Mouse (Mus musculus): ENCODE measurements around the gene Hyal2. TPM values are rescaled to one million over a fixed set of nuclear protein-coding genes. Genes with fewer than 3 reads are reported as not detected.
A peak's percentile ranks its signal among the peaks of the same experiment; 100 is the strongest.

Gene Hyal2
- 10 to 100 TPM; 19.8 to 21.0 TPM for total RNA-seq (2021)
- long read RNA-seq, transcript Hyal2-201 (4 exons, 1,893 nt): major isoform, 20 of 27 reads
- long read RNA-seq, partial matches to known transcripts: 4 of 27 reads
- long read RNA-seq, other reads (novel, unspliced or antisense): 1 of 27 reads

DNA sequence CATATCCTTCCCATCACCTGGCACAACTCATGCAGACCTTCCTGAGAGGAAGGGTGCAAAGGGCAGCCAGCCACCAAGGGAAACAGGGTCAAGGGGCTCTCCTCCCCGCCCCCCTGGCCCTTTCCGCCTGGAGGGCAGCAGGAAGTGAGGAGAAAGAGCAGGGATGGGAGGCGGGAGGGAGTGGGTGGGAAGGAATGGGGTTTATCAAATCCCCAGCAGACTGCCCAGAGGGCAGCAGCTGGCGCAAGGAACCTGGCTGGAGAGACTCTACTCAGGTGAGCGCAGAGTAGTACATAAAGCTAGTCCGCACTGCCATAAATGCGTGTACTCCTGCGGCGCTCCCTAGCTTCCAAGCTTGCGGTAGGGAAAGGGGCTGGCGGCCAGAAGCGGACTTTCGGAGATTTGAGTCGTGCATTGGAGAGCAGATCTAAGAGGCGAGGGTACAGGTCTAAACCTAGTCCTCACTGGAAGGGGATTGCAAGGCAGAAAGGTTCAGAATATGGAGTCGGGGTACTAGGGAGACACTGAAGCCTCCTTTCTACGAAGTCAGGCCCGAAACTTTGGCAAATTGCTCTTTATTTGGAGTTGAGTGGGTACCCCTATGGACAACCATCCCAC, at the start of gene Hyal2:
Gene Hyal2, plus strand, starts transcription at position 244 of the 618 bp plus-strand sequence.
- no peak for DNase-seq (ENCODE audit: low spot score in 2 of 2)

- no peak for DNase-seq (ENCODE audit: low spot score in 2 of 2)
Measured at GRCm38 (mm10) chr9:107520331-107520730, 47.4 kb upstream of the Hyal2 start.

DNA sequence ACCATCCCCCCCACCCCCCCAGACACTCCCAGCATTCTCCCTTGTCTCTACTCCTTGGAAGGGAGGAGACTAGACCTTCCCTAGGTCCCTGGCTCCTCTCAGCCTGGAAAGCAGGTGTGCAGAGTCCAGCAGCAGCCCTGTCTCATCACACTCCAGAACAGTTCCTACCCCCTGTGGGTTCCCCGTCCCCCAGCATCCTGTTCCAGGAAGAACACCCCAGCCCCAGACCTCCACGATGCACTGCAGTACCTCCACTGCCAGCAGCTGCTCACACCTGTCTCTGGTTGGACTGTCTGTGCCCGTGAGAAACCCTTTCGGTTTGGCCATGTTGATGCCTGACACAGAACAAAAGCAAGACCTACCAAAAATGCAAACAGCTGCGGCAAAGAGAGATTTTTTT, 46.6 kb upstream of the Hyal2 start:
- no peak for DNase-seq (ENCODE audit: low spot score in 2 of 2)

DNA sequence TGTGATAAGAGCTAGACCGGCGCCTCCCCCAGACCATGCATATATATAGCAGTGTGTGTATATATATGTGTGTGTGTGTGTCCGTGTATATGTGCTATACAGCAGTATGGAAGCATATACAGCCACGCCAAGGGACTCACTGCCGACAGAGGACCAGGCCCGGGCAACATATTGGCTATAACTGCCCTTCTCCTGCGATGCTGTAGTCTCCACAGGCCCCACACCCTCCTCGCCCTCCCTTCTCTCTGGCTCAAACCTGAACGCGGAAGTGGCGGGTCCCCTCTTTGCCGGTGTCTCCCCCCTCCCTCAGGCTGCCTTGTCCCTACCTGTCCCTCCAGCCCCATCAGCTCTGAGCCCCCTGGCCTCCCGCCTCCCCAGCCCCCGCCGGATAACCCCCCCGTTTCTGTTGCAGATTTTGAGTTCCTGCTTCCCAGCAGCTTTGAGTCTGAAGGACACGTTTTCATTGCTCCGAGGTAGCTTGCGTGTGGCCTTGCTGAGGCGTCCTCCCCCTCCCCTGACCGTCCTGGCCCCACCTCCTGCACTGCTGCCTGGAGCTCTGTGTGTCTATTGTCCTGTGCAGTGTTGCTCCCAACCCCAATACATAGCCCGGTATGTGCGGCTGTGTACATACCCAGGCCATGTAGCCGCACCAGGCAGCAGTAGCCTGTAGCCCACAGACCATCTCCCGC, 45.9 kb upstream of the Hyal2 start:
- DNase-seq (ENCODE audit: low spot score in 2 of 2): no peak

GRCm38 (mm10) chr9:107522400-107522711, 45.4 kb upstream of the Hyal2 start:
- DNase-seq (ENCODE audit: low spot score in 2 of 2): no peak

GRCm38 (mm10) chr9:107526198-107527026, 41.3 kb upstream of the Hyal2 start:
- DNase-seq (ENCODE audit: low spot score in 2 of 2): peak; percentile 77 to 80

DNA sequence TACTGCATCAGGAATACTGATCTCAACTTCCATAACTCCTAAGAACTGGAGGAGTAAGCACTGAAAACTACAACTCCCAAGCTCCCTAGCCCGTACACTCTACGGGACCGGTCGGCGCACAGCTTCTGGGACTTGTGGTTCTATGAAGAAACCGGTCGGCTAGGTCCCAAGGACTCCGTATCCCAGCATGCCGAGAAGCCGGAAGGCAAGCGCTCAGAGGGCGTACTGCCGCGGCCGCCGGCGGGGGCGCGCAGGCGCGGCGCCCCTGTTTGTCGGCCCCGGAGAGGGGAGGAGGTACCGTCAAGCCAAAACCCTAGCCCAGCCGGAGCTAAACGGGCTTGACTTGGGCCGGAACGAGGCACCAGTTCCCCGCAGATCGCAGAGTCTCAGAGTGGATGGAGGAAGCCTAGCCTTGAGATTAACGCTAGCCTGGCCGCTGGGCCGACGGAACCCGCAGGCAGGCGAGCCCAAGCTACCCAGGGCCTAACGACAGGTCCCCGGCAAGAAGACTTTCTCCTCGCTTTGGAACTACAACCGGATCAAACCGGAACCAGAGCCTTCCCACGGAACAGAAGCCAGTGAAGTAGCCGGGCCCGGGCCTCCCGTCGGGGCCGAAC, 33.8 kb upstream of the Hyal2 start, which contains the start of gene Tmem115:
Gene Tmem115, plus strand, starts transcription at position 155 of the 617 bp plus-strand sequence.
- peak; percentile 87 to 92 for DNase-seq (ENCODE audit: low spot score in 2 of 2)

GRCm38 (mm10) chr9:107534408-107535202, 33.1 kb upstream of the Hyal2 start:
- DNase-seq (ENCODE audit: low spot score in 2 of 2): peak; percentile 32 to 49

GRCm38 (mm10) chr9:107538231-107538630, 29.5 kb upstream of the Hyal2 start:
- DNase-seq (ENCODE audit: low spot score in 2 of 2): peak; percentile 57 to 64

- DNase-seq (ENCODE audit: low spot score in 2 of 2): no peak
Measured at GRCm38 (mm10) chr9:107538711-107539110, 29.0 kb upstream of the Hyal2 start.

- no peak for DNase-seq (ENCODE audit: low spot score in 2 of 2)
Measured at GRCm38 (mm10) chr9:107539940-107540339, 27.8 kb upstream of the Hyal2 start.

DNA sequence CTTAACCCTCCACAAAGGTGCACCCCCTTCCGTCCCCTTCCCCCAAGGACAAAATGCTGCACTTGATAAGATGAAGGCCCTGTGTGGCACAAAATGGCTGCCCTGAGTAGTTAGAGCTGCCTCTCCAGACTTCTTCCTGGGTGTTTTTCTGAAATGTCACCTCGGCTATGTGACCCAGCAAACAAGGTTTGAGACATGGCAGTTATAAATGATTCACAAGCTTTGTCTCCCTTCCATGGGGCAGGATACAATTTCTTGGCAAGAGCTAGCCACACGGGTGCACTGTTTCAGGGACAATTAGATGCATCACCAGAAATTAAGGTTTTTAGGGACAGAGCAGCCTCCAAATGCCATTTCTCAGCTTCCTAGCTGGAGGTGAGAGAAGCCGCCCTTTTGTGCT, 27.3 kb upstream of the Hyal2 start:
- DNase-seq (ENCODE audit: low spot score in 2 of 2): no peak

DNA sequence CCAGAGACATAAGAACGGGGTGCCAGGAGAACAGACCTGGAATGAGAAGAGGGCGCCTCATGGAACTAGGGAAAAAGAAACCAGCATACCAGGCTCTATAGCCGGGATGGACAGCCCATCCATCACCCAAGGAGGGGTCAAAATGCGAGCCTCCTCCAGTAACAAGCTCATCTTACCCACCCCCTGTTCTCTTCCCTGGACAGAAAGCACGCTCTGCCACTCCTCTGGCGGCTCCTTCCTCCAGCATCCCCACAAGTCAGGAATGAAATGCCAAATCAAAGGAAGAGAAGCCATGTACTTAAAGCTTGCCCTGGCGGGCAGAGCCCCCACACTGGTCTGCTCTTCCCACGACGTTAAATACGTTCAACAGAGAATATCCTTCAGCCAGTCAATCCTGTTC, 26.7 kb upstream of the Hyal2 start:
- DNase-seq (ENCODE audit: low spot score in 2 of 2): no peak

DNA sequence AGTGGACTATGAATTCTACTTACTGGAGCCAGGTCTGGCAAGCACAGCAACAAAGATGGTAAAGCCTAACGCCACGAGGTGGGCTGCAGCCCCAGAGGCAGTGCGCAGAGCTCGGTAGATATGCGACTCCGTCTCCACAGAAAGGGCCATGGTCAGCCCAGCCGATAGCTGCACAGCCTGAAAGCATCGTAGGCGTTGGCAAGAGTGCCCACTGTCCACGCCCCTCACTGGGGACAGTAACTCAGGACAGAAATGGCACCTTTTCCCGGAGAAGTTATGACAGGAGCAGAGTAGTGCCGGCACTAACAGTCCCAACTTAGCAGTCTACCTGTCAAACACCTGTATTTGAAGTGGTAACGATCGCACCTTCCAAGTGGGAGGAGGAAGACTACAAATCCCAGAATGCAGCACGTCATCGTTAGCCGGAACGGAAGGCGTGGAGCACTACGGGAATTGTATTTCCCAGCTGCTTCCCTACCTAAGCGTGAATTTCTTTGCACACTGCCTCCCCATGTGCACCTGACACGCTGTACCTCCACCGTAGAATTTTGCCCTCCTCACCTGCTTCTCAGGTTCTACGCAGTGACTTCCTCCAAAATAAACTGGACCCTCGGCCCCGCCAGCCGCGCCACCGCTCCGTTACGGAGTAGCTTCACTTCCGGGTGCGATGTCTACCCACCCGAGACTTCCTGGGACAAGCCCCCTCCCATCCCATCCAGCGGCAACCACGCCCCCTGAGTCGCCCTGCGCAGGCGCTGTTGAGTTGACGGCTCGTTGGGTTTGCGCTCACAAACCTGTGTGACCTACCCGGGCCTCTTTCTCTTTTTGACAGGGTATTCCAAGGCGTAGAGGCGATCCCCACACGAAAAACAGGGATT, 26.0 kb upstream of the Hyal2 start, which contains the start of the genes Cyb561d2 and Nprl2:
Gene Cyb561d2, minus strand, starts transcription at position 720 of the 878 bp plus-strand sequence.
Gene Nprl2, plus strand, starts transcription at position 753 of the 878 bp plus-strand sequence.
- peak; percentile 95 to 96 for DNase-seq (ENCODE audit: low spot score in 2 of 2)

GRCm38 (mm10) chr9:107542352-107542686, 25.4 kb upstream of the Hyal2 start:
- DNase-seq (ENCODE audit: low spot score in 2 of 2): no peak

- no peak for DNase-seq (ENCODE audit: low spot score in 2 of 2)
Measured at GRCm38 (mm10) chr9:107542721-107543120, 25.0 kb upstream of the Hyal2 start.

- no peak for DNase-seq (ENCODE audit: low spot score in 2 of 2)
Measured at GRCm38 (mm10) chr9:107543299-107543698, 24.4 kb upstream of the Hyal2 start.

- no peak for DNase-seq (ENCODE audit: low spot score in 2 of 2)
Measured at GRCm38 (mm10) chr9:107544196-107544700, 23.5 kb upstream of the Hyal2 start.

- DNase-seq (ENCODE audit: low spot score in 2 of 2): no peak
Measured at GRCm38 (mm10) chr9:107544729-107545128, 23.0 kb upstream of the Hyal2 start.

All from layer of hippocampus, postnatal 10 days (tissue).